Mouse (Mus musculus) left cerebral cortex, postnatal 4 days (tissue): ENCODE measurements around the gene Rpl23a. TPM values are rescaled to one million over a fixed set of nuclear protein-coding genes. Genes with fewer than 3 reads are reported as not detected.
"Not testable (repeated sequence)": the region's sequence is repeated elsewhere in the genome, so short reads cannot be mapped to it uniquely, and the experiment has no call there.

Source experiments
- DNase-seq: peaks from one replicate; pipeline ENCODE4 v3.0.0-alpha.2; 2022
- intact Hi-C: fragments of 180-260 bp; cut with DNase I; formaldehyde crosslinking; loops from one replicate; pipeline ENCODE4 v1.15.1; 2025
- total RNA-seq, 2 experiments: library from RNA; stranded (reverse); gene quantifications; 2 replicates each; pipeline ENCODE4 v1.2.3; 2021

Rpl23a gene
- total RNA-seq, 2 experiments from 2014 or later = 1,093 to 1,122 TPM

- peak; percentile 89 for DNase-seq
- intact Hi-C loops = no loop called here
These were observed 5.2 kb upstream of the Rpl23a start, which contains the start of gene Rab34 for GRCm38 (mm10) chr11:78188331-78189233. TSS of gene Rab34 (plus strand) at chr11:78188430.

GRCm38 (mm10) chr11:78184702-78185101, 1.3 kb upstream of the Rpl23a start:
- DNase-seq, intact Hi-C loops: not testable (repeated sequence)

GRCm38 (mm10) chr11:78183884-78184514, 615 bp upstream of the Rpl23a start:
- intact Hi-C loops = no loop called here
- no peak for DNase-seq

GRCm38 (mm10) chr11:78182450-78182849, 934 bp downstream of the Rpl23a start:
- DNase-seq = no peak
- intact Hi-C loops = no loop called here

GRCm38 (mm10) chr11:78181830-78182357, 1.5 kb downstream of the Rpl23a start:
- intact Hi-C loops = no loop called here

GRCm38 (mm10) chr11:78180081-78180761, 3.2 kb downstream of the Rpl23a start:
- intact Hi-C loops = no loop called here
- no peak for DNase-seq

More at GRCm38 (mm10) chr11:78181830-78182357, 1.5 kb downstream of the Rpl23a start:
- DNase-seq = no peak

- DNase-seq = no peak
- intact Hi-C loops = loop anchor here (5.0 kb wide), 1 partner anchor 142 kb away; the partner anchor contains the start of gene Flot2
These were observed 3.9 kb downstream of the Rpl23a start for GRCm38 (mm10) chr11:78179438-78179999.

GRCm38 (mm10) chr11:78178859-78179437, 4.4 kb downstream of the Rpl23a start:
- DNase-seq = peak; percentile 80
- intact Hi-C loops = loop anchor here (5.0 kb wide), 1 partner anchor 142 kb away; the partner anchor contains the start of gene Flot2

- intact Hi-C loops = loop anchor here (5.0 kb wide), 1 partner anchor 141 kb away; the partner anchor contains the start of gene Flot2
- DNase-seq = peak; percentile 96
These were observed 5.2 kb downstream of the Rpl23a start for GRCm38 (mm10) chr11:78177903-78178858.

GRCm38 (mm10) chr11:78177437-78177836, 5.9 kb downstream of the Rpl23a start:
- no peak for DNase-seq
- intact Hi-C loops = loop anchor here (5.0 kb wide), 1 partner anchor 140 kb away; the partner anchor contains the start of gene Flot2

- DNase-seq = no peak
- intact Hi-C loops = loop anchor here (5.0 kb wide), 1 partner anchor 140 kb away; the partner anchor contains the start of gene Flot2
These were observed 6.5 kb downstream of the Rpl23a start for GRCm38 (mm10) chr11:78176905-78177331.

- intact Hi-C loops = loop anchor here (5.0 kb wide), 1 partner anchor 139 kb away; the partner anchor contains the start of gene Flot2
- DNase-seq = peak; percentile 87
These were observed 7.0 kb downstream of the Rpl23a start, which contains the start of the genes Nek8 and Tlcd1 for GRCm38 (mm10) chr11:78176402-78176862. TSS of gene Nek8 (minus strand) at chr11:78176675. TSS of gene Tlcd1 (plus strand) at chr11:78176711.

GRCm38 (mm10) chr11:78175771-78176401, 7.5 kb downstream of the Rpl23a start:
- intact Hi-C loops = loop anchor here (5.0 kb wide), 1 partner anchor 139 kb away; the partner anchor contains the start of gene Flot2
- DNase-seq = no peak

GRCm38 (mm10) chr11:78174506-78174905, 8.9 kb downstream of the Rpl23a start:
- DNase-seq = no peak
- intact Hi-C loops = no loop called here

GRCm38 (mm10) chr11:78172748-78173383, 10.5 kb downstream of the Rpl23a start:
- intact Hi-C loops = no loop called here
- DNase-seq = no peak

GRCm38 (mm10) chr11:78172034-78172747, 11.2 kb downstream of the Rpl23a start:
- DNase-seq = no peak
- intact Hi-C loops = no loop called here
